Mouse (Mus musculus): ENCODE measurements at regions not wholly inside any gene's neighbourhood (a gene's known extent, or its start where the extent isn't known, plus 50 kb on each side); places are given as distances from the start of the nearest gene placed in this dataset.

- Histone ChIP-seq H3K27me3 (ENCODE audit: control insufficient read depth, insufficient read depth, low read length) (no peaks in the 10 kb centered on the region), H3K36me3 (ENCODE audit: control insufficient read depth, insufficient read depth, low read length) (no peaks in the 10 kb centered on the region), H3K27ac (ENCODE audit: low read length) (no peak overlapping the region), H3K9ac (replicated peaks; ENCODE audit: low read depth, low read length) (no peak overlapping the region), H3K4me3 (ENCODE audit: low read depth, low read length) (no peak overlapping the region), H3K4me2 (replicated peaks; ENCODE audit: low read depth, low read length) (no peak overlapping the region), H3K4me1 (ENCODE audit: control insufficient read depth, insufficient read depth, low read length) (peaks cover 3% of the 10 kb centered on the region; the same call in 1 of the 2 replicates), H3K9me3 (ENCODE audit: control insufficient read depth, low read depth, low read length) (no peaks in the 10 kb centered on the region)
- no peak for ATAC-seq (ENCODE audit: insufficient number of reproducible peaks, insufficient read depth, low FRiP score, low read depth)
- 73% methylated on average over 1 of the region's 1 CpGs for WGBS
These were observed 71.9 kb downstream of the Zfp330 start for GRCm38 (mm10) chr8:82702044-82702443.

GRCm38 (mm10) chr8:82700471-82700870 lies 73.5 kb downstream of the Zfp330 start:
- Histone ChIP-seq H3K36me3 (ENCODE audit: control insufficient read depth, insufficient read depth, low read length) (no peaks in the 10 kb centered on the region), H3K4me2 (replicated peaks; ENCODE audit: low read depth, low read length) (no peak overlapping the region), H3K4me3 (ENCODE audit: low read depth, low read length) (no peak overlapping the region), H3K4me1 (ENCODE audit: control insufficient read depth, insufficient read depth, low read length) (peaks cover 3% of the 10 kb centered on the region; the same call in 1 of the 2 replicates), H3K9me3 (ENCODE audit: control insufficient read depth, low read depth, low read length) (no peaks in the 10 kb centered on the region), H3K27ac (ENCODE audit: low read length) (no peak overlapping the region), H3K9ac (replicated peaks; ENCODE audit: low read depth, low read length) (no peak overlapping the region), H3K27me3 (ENCODE audit: control insufficient read depth, insufficient read depth, low read length) (no peaks in the 10 kb centered on the region)
- 65% methylated on average over 1 of the region's 1 CpGs for WGBS
- no peak for ATAC-seq (ENCODE audit: insufficient number of reproducible peaks, insufficient read depth, low FRiP score, low read depth)

GRCm38 (mm10) chr8:82699221-82699620 lies 74.7 kb downstream of the Zfp330 start:
- no peak overlapping the region for H3K4me3 ChIP-seq (ENCODE audit: low read depth, low read length)
- H3K36me3 ChIP-seq (ENCODE audit: control insufficient read depth, insufficient read depth, low read length), result no peaks in the 10 kb centered on the region
- peaks cover 3% of the 10 kb centered on the region; the same call in 1 of the 2 replicates for H3K4me1 ChIP-seq (ENCODE audit: control insufficient read depth, insufficient read depth, low read length)
- H3K9ac ChIP-seq (replicated peaks; ENCODE audit: low read depth, low read length), result no peak overlapping the region
- no peak for ATAC-seq (ENCODE audit: insufficient number of reproducible peaks, insufficient read depth, low FRiP score, low read depth)
- no peaks in the 10 kb centered on the region for H3K9me3 ChIP-seq (ENCODE audit: control insufficient read depth, low read depth, low read length)
- WGBS, result 66% methylated on average over 2 of the region's 2 CpGs
- H3K4me2 ChIP-seq (replicated peaks; ENCODE audit: low read depth, low read length), result no peak overlapping the region
- H3K27me3 ChIP-seq (ENCODE audit: control insufficient read depth, insufficient read depth, low read length), result no peaks in the 10 kb centered on the region
- no peak overlapping the region for H3K27ac ChIP-seq (ENCODE audit: low read length)

GRCm38 (mm10) chr8:82698071-82698470 lies 75.9 kb downstream of the Zfp330 start:
- H3K27ac ChIP-seq (ENCODE audit: low read length), result no peak overlapping the region
- no peak overlapping the region for H3K9ac ChIP-seq (replicated peaks; ENCODE audit: low read depth, low read length)
- WGBS, result 42% methylated on average over 2 of the region's 2 CpGs
- ATAC-seq (ENCODE audit: insufficient number of reproducible peaks, insufficient read depth, low FRiP score, low read depth), result no peak
- no peaks in the 10 kb centered on the region for H3K36me3 ChIP-seq (ENCODE audit: control insufficient read depth, insufficient read depth, low read length)
- H3K4me2 ChIP-seq (replicated peaks; ENCODE audit: low read depth, low read length), result no peak overlapping the region
- H3K4me3 ChIP-seq (ENCODE audit: low read depth, low read length), result no peak overlapping the region
- no peaks in the 10 kb centered on the region for H3K9me3 ChIP-seq (ENCODE audit: control insufficient read depth, low read depth, low read length)
- peaks cover 3% of the 10 kb centered on the region; the same call in 1 of the 2 replicates for H3K4me1 ChIP-seq (ENCODE audit: control insufficient read depth, insufficient read depth, low read length)
- no peaks in the 10 kb centered on the region for H3K27me3 ChIP-seq (ENCODE audit: control insufficient read depth, insufficient read depth, low read length)

- Histone ChIP-seq H3K4me2 (replicated peaks; ENCODE audit: low read depth, low read length) (no peak overlapping the region), H3K9me3 (ENCODE audit: control insufficient read depth, low read depth, low read length) (no peaks in the 10 kb centered on the region), H3K4me1 (ENCODE audit: control insufficient read depth, insufficient read depth, low read length) (peaks cover 3% of the 10 kb centered on the region; the same call in 1 of the 2 replicates), H3K4me3 (ENCODE audit: low read depth, low read length) (no peak overlapping the region), H3K36me3 (ENCODE audit: control insufficient read depth, insufficient read depth, low read length) (no peaks in the 10 kb centered on the region), H3K27ac (ENCODE audit: low read length) (no peak overlapping the region), H3K9ac (replicated peaks; ENCODE audit: low read depth, low read length) (no peak overlapping the region; the same call in 1 of the 2 replicates), H3K27me3 (ENCODE audit: control insufficient read depth, insufficient read depth, low read length) (no peaks in the 10 kb centered on the region)
- WGBS, result 73% methylated on average over 3 of the region's 3 CpGs
- no peak for ATAC-seq (ENCODE audit: insufficient number of reproducible peaks, insufficient read depth, low FRiP score, low read depth)
These were observed 80.9 kb downstream of the Zfp330 start for GRCm38 (mm10) chr8:82693086-82693485.

GRCm38 (mm10) chr8:82689322-82689721 lies 84.6 kb downstream of the Zfp330 start:
- no peak overlapping the region for H3K9ac ChIP-seq (replicated peaks; ENCODE audit: low read depth, low read length)
- ATAC-seq (ENCODE audit: insufficient number of reproducible peaks, insufficient read depth, low FRiP score, low read depth), result 0 out of 2 replicates have a peak, but pooled peaks have one; percentile 61
- H3K27me3 ChIP-seq (ENCODE audit: control insufficient read depth, insufficient read depth, low read length), result no peaks in the 10 kb centered on the region
- H3K4me1 ChIP-seq (ENCODE audit: control insufficient read depth, insufficient read depth, low read length), result no peaks in the 10 kb centered on the region
- WGBS, result 45% methylated on average over 3 of the region's 3 CpGs
- H3K9me3 ChIP-seq (ENCODE audit: control insufficient read depth, low read depth, low read length), result no peaks in the 10 kb centered on the region
- H3K4me3 ChIP-seq (ENCODE audit: low read depth, low read length), result no peak overlapping the region
- no peaks in the 10 kb centered on the region for H3K36me3 ChIP-seq (ENCODE audit: control insufficient read depth, insufficient read depth, low read length)
- no peak overlapping the region for H3K27ac ChIP-seq (ENCODE audit: low read length)
- H3K4me2 ChIP-seq (replicated peaks; ENCODE audit: low read depth, low read length), result no peak overlapping the region

GRCm38 (mm10) chr8:82685966-82686365 lies 88.0 kb downstream of the Zfp330 start:
- ATAC-seq (ENCODE audit: insufficient number of reproducible peaks, insufficient read depth, low FRiP score, low read depth), result no peak
- WGBS, result 59% methylated on average over 3 of the region's 3 CpGs
- Histone ChIP-seq H3K27me3 (ENCODE audit: control insufficient read depth, insufficient read depth, low read length) (no peaks in the 10 kb centered on the region), H3K4me3 (ENCODE audit: low read depth, low read length) (no peak overlapping the region), H3K4me2 (replicated peaks; ENCODE audit: low read depth, low read length) (no peak overlapping the region), H3K4me1 (ENCODE audit: control insufficient read depth, insufficient read depth, low read length) (no peaks in the 10 kb centered on the region), H3K9me3 (ENCODE audit: control insufficient read depth, low read depth, low read length) (no peaks in the 10 kb centered on the region), H3K27ac (ENCODE audit: low read length) (no peak overlapping the region), H3K9ac (replicated peaks; ENCODE audit: low read depth, low read length) (no peak overlapping the region), H3K36me3 (ENCODE audit: control insufficient read depth, insufficient read depth, low read length) (no peaks in the 10 kb centered on the region)

GRCm38 (mm10) chr8:82678793-82679192 lies 95.2 kb downstream of the Zfp330 start:
- no peaks in the 10 kb centered on the region for H3K4me1 ChIP-seq (ENCODE audit: control insufficient read depth, insufficient read depth, low read length)
- 39% methylated on average over 1 of the region's 1 CpGs for WGBS
- H3K4me3 ChIP-seq (ENCODE audit: low read depth, low read length), result no peak overlapping the region
- H3K9me3 ChIP-seq (ENCODE audit: control insufficient read depth, low read depth, low read length), result no peaks in the 10 kb centered on the region
- H3K36me3 ChIP-seq (ENCODE audit: control insufficient read depth, insufficient read depth, low read length), result no peaks in the 10 kb centered on the region
- ATAC-seq (ENCODE audit: insufficient number of reproducible peaks, insufficient read depth, low FRiP score, low read depth), result no peak
- no peak overlapping the region for H3K9ac ChIP-seq (replicated peaks; ENCODE audit: low read depth, low read length)
- no peak overlapping the region for H3K27ac ChIP-seq (ENCODE audit: low read length)
- H3K27me3 ChIP-seq (ENCODE audit: control insufficient read depth, insufficient read depth, low read length), result no peaks in the 10 kb centered on the region
- no peak overlapping the region for H3K4me2 ChIP-seq (replicated peaks; ENCODE audit: low read depth, low read length)

- no peak overlapping the region for H3K4me2 ChIP-seq (replicated peaks; ENCODE audit: low read depth, low read length)
- WGBS, result 78% methylated on average over 3 of the region's 3 CpGs
- H3K36me3 ChIP-seq (ENCODE audit: control insufficient read depth, insufficient read depth, low read length), result no peaks in the 10 kb centered on the region
- H3K27ac ChIP-seq (ENCODE audit: low read length), result no peak overlapping the region
- ATAC-seq (ENCODE audit: insufficient number of reproducible peaks, insufficient read depth, low FRiP score, low read depth), result no peak
- H3K9ac ChIP-seq (replicated peaks; ENCODE audit: low read depth, low read length), result no peak overlapping the region
- no peak overlapping the region for H3K4me3 ChIP-seq (ENCODE audit: low read depth, low read length)
- H3K4me1 ChIP-seq (ENCODE audit: control insufficient read depth, insufficient read depth, low read length), result no peaks in the 10 kb centered on the region
- no peaks in the 10 kb centered on the region for H3K27me3 ChIP-seq (ENCODE audit: control insufficient read depth, insufficient read depth, low read length)
- no peaks in the 10 kb centered on the region for H3K9me3 ChIP-seq (ENCODE audit: control insufficient read depth, low read depth, low read length)
These were observed 96.2 kb downstream of the Zfp330 start for GRCm38 (mm10) chr8:82677781-82678180.

Measured in stomach, embryonic 14.5 days (tissue).